Mouse (Mus musculus): ENCODE measurements around the gene Rpusd4.

The Rpusd4 gene

DNA sequence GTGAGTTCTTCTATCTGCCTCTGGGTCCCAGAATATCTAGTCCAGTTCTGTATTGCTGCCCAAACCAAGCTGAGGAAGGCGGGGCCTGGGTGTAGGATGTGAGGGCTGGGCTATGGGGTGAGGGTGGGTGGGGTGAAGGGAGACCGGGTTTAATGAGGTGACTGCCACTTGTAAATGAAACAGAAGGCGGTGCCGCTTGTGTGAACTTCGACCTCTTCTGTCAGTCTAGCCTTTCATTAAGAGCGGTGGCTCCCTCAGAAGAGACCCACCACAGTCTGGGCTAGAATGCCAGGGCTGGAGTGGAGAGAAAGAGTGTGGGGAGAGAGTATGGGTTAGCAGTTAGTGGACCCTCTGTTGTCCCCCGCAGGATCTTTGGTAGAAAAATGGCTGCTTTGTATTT lies 22.3 kb downstream of the Rpusd4 start:
- DNase-seq: no peak

DNA sequence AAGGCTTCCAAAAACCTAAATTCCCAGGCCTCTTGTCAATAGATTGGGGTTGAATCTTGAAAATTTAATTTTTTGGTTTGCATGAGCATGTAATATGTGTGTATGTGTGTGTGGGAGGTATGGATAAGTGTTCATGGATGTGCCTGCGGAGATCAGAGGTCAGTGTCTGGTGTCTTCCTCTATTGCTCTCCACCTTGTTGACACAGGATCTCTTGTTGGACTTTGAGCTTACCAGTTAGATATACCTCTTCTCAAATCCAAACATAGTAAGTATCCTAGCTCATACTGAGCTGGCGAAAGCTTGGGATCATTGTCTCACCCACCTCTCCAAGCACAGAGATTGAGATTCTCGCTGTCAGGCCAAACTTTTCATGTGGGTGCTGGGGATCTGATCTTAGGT lies 22.8 kb downstream of the Rpusd4 start:
- no peak for DNase-seq

DNA sequence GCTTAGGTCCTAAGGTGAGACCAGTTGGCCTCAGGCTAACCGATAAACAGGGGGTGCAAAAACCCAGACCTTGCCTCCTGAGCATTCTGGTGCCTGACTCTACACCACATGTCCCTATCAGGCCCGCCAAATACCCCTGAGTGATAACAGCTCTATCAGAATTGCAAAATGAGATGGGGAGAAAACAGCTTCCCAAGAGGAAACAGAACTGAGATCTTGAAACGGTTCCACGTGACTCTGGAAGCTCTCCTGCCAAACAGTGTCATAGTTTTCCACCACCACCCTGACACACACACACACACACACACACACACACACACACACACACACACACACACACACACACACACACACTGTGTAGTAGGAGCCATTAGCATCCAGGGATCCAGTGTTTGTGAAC lies 23.3 kb downstream of the Rpusd4 start:
- no peak for DNase-seq

DNA sequence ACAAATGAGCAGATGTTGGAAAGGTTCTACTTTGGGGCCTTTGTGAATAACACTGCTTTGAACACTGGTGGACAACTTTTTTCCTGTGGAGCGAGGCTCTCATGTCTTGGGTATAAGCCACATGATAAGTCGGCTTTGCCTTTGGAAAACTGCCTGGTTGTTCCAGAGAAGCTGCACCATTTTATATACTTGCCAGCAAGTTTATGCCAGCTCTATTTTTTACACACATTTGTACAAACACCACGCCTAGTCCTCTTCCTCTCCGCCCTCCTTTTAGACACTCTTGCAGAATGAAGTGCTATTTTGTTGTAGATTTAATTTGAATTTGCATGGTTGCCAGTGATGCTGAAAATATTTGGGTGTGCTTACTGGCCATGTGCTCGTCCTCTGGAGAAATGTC lies 25.8 kb downstream of the Rpusd4 start:
- peak in 1 of 2 experiments; percentile 13 for DNase-seq

DNA sequence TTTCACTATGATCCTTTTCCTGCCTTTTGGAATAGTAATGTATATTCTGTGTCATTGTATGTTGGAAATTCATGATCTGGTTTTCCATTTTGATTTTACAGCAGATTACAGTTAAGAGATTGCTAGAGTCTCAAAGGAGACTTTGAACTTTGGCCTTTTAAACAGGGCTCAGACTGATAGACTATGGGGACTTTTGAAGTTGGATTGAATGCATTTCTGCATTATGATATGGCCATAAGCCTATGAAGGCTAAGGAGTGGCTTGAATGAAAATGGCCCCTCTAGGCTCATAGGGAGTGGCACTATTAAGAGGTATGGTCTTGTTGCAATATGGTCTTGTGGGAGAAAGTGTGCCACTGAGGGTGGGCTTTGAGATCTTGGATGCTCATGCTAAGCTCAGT lies 30.1 kb downstream of the Rpusd4 start:
- DNase-seq: no peak

DNA sequence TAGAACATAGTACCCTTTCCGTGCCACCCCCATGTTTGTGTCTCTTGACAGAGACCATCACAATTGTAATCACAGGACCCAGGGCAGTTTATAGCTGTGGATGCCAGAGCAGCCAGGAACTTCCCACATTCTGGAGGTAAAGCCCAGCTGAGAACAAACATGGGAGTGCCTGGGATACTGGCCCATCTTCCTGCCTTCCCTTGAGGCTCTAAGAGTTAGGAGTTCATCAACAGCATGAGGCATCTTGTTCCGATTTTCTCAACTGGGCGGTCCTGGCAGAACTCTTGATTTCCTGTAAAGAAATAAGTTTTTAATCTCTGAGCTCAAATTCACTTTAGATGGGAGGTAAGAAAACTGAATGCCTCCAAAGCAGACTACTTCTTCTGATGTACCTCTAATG lies 34.5 kb downstream of the Rpusd4 start:
- DNase-seq: no peak

DNA sequence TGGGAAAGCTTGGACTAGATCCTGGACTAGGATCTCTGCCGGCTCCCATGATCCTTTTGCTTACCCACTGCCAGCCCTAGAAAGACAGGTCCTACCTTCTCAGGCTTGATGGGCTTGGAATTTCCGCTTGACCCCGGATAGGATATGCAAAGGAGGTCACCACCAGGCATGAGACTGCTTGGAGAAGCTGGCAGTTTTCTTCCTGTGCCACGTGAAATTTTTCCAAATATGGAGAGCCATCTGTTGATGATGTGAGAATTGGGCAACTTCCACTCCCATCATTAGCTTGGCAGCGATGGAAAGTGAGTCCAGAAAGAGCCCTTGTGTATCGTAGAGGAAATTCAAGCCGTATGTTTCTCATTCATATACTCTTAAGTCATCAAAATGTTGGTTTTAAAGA lies 39.8 kb downstream of the Rpusd4 start:
- no peak for DNase-seq

DNA sequence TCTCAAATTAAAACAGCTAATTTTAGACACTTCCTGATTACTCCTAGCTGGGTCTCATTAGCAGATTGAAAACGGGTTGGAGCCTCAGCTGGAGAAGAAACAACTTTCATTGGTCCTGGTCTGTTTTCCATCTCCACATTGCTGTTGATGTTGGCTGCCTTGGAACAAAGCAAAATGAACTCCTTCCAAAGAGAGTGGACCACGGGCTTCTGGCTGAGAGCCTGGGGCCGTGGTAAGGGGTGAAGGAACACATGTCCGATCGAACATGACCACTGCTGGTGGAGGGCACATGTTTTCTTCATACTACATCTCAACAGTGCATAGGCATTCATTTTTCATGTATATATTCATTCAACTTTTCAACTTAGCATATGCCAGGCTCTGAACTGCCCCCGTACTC lies 42.7 kb downstream of the Rpusd4 start:
- DNase-seq: no peak

DNA sequence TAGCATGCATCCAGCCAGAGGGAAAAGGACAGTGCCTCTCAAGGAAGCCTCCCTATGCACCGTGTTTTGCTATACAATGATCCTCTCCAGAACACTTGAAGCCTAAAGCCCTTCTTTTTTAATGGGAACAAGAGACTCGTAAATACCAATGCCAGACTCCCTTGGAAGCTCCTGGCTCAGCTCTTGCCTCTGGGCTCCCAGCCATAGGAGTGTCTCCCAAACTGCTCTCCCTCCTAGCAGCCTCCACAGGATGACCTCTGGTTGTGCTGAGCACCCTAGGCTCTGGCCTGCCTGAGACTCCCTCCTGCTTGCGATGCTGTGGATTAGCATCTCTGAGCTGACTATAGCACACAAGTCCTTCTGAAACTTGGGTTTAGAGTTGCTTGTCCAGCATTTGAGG lies 44.9 kb downstream of the Rpusd4 start:
- no peak for DNase-seq

DNA sequence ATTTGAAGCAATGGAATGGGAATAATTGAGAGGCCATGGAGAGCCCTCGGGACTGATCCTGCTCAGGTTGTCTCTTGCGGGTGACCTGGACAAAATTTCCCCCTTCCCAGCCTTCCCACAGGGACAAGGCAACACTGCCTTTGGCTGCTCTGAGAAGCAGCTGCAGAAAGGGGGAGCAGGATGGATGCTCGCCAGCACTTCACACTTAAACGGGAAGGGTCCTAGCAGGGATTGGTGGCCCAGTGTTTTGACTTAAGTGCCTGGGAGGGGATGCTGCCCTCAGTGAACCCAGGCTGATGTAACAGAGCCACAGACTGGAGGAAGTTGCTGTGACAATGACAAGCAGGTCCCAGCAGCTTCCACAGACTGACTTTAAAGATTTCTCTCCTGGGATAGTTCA lies 45.9 kb downstream of the Rpusd4 start:
- no peak for DNase-seq

DNA sequence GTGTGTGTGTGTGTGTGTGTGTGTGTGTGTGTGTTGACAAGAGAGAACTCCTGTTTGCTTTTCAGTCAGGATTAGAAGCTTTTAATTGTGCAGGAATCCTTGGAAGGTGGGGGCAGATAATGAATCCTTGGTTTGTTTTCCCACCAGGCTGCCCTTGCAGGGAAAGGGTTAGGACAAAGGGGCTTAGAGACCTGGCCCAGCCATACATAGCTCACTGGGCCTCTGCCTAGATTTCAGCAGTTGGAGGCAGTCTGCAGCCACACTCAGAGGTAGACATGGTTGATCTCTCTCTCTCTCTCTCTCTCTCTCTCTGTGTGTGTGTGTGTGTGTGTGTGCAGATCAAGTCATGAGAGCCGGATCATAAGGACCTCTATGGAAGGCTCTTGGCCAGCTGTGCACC lies 46.6 kb downstream of the Rpusd4 start:
- DNase-seq: no peak

DNA sequence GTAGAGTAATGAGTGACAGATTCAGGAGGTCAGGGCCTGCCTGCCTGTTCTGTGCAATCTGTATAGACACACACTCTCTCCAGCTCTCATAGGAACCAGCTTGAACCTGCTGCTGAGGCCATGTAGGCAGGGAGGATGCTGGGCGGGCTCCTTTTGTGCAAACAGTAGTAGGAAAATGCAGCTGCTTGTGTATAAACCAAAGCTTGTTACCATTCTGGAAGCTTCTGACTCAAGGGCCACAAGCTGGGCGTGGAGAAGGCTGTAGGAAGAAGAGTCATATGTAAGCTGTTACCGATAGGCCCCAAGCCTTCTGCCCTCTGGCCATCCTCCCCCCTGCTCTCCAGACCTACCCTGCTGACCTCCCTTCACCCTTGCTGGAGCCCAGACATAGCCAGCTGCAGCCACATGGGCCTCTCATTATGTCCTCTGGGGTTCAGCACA lies 49.1 kb downstream of the Rpusd4 start:
- DNase-seq: no peak

DNA sequence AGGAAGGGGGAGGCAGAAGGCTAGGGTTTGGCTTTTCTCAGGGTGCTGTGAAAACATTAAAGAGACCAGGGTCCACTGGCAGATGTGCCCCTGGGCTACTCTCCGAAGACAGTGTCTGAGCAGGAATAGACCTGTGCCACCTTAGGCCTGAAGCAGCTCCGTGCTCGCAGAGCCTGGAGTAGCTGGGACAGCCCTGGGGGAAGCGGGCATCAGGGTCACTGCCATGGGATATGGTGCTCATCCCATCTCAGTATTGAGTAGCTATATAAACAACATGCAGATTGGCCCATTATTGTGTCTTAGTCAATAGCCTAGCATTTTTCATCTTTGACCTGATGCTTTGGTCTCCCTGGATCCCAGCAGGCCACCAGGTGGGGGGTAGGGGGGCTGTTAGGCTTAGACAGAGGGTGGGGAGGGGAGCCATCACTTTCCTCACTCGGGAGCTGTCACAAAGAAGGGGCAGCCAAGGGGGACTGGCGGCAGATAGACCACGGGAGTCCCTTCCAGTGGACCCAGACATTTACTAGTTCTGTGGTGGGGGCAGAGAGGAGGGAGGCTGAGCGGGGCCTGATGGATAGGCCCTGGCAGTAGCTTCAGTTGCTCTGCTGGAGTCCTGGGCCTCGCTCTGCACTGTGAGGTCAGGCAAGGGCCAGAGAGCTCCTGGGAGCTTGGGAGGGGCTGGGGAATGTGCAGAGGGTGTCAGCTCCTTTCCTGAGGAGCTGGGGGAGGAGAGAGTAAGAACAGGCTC lies 49.7 kb downstream of the Rpusd4 start:
- no peak for DNase-seq

DNA sequence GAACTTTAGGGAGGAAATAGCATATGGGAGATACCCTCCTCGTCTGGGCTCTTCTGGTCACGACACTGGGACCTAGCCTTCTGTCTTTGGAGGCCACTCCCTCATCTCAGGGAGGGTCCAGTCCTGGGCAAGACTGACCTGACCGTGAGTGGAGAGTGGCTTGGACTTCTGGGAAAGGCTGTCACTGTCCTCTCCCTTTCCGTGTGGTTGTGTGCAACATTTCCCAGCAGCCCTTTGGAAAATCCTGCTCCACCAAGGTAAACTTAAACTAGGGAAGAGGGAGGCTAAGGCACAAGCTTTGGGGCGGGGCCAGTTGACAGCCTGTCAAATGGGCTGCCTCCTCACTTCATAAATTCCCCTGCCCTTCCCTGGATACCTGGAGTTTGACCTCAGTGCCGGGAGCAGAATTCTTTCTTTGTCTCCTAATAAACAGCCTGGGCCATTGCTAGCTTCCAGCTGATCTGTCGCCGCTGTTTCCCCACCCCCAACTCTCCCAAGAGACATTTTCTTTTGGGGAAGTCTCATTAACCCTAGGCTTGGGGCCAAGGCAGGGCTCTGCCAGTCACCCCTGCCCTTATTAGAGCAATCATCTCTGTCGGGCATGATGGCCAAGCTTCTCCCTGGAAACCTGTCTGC lies 51.0 kb downstream of the Rpusd4 start:
- DNase-seq: peak; percentile 26 to 35

DNA sequence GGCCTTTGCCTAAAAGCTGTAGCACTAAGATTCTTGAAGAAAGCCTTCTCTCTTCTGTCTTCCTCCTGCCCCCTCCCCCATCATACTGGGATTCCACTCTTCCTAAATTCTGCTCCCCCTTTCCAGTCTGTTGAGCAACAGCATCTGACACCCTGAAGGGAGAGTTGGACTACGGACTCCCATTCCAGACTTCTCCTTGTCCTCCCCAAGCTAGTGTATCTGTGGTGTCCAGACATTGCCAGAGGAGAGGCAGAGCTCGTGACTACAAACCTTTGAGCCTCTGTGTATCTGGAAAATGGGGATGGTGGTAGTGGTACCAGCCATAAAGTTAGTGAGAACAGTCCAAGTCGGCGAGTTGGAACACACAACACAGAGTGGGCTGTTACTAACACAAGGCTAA lies 52.6 kb downstream of the Rpusd4 start:
- DNase-seq: no peak

DNA sequence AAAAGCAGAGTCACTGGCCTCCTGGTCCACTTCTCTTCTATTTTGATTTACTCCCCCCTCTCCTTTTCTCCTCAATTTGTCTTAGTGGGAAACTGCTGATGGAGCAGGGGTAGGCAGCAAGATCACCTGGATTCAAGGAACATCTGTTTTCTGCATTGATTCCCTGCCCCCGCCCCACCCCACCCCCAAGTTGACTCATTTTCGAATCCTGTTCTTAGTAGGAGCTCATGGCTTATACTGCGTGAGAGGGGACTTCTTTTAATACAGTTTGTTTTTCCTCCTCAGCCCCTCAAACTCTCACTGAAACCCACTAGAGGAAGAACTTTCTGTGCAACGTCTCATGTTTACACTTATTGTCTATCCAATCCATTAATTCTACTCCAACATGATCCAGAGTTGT lies 56.3 kb downstream of the Rpusd4 start:
- no peak for DNase-seq

DNA sequence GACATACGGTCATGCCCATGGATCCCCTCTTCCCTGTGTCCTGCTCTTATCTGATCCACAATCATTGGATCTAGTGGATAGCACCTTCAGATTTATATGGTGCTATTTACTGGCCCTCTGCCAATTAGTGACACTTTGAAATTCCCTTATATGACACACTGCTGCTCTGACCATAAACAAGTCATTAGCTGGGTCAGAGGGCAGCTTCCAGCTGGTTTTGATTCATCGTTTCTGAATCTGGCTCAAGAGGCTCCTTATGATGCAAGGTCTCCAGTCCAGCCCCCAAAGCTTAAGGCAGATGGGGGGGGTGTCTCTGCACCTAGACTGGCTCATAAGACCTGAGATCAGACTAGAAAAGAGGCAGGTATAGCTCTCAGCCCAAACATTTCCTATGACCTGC lies 56.9 kb downstream of the Rpusd4 start:
- peak in 1 of 2 experiments; percentile 24 for DNase-seq

DNA sequence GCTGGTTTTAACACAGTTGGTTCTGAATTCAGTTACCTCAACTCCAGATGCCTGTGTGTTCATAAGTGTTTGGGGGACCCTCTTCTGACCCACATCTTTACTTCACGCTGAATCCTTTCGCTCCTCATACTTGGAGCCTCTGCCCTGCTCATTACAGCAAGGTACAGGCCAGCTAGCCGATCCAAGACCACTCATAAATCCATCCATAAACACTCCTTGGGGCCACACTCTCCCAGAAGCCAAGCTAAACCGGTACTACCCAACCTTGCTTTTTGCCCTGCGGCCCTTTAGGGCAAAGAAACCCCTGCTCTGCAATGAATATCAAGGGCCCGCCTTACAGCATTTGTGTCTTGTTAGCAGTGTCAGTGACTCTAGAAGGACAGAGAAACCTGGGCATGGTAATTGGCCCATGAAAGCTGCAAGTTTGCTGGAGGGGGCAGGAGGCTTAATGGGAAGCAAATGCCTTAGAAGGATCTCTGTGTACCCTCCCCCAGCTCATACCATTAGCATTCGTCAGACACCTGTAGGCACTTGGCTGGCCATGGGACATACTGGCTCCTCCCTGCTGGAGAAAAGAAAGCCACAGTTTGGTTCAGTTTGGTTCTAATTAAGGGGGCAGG lies 59.1 kb downstream of the Rpusd4 start:
- DNase-seq: no peak

Data from lung, adult 18-20 months (tissue).